Mouse (Mus musculus) liver, adult 2 months (tissue): Measurements from ENCODE around the gene Trim40.

ENCODE experiments used
- CTCF ChIP-seq: fragments of 200-500 bp; IDR thresholded peaks from 2 replicates; pipeline ENCODE4 v1.5.1; 2011; ENCODE audit warnings: low read depth, low read length, control low read depth
- POLR2A ChIP-seq: fragments of 200-500 bp; IDR thresholded peaks from 2 replicates; pipeline ENCODE4 v1.6.1; 2011; ENCODE audit warnings: low read length, control low read depth; ENCODE audit not compliant: insufficient read depth; ENCODE audit errors: extremely low read depth

- no peak for TF ChIP-seq CTCF
- no peak for TF ChIP-seq POLR2A
Measured at GRCm38 (mm10) chr17:36851627-36852026, 38.3 kb downstream of the Trim40 start.
